Mouse (Mus musculus) monocyte, adult 5-6 weeks (primary cell): ENCODE results near the gene Slc4a11. TPM values are rescaled to one million over a fixed set of nuclear protein-coding genes. Genes with fewer than 3 reads are reported as not detected.

Source experiments
- ATAC-seq: fragments of 153-309, 156-312 bp; replicated peaks from 2 replicates; pipeline ENCODE4 v1.8.0; 2017; ENCODE audit warnings: mild to moderate bottlenecking; ENCODE audit not compliant: low TSS enrichment, insufficient number of reproducible peaks, severe bottlenecking, poor library complexity, low FRiP score
- total RNA-seq: library from RNA; stranded (forward); fragments of 200-1000, 200-491, 200-594 nt; gene quantifications from 3 replicates; pipeline ENCODE4 v1.2.3, GENCODE M21; 2017

Gene Slc4a11
- total RNA-seq, result not detected in 3 replicates

DNA sequence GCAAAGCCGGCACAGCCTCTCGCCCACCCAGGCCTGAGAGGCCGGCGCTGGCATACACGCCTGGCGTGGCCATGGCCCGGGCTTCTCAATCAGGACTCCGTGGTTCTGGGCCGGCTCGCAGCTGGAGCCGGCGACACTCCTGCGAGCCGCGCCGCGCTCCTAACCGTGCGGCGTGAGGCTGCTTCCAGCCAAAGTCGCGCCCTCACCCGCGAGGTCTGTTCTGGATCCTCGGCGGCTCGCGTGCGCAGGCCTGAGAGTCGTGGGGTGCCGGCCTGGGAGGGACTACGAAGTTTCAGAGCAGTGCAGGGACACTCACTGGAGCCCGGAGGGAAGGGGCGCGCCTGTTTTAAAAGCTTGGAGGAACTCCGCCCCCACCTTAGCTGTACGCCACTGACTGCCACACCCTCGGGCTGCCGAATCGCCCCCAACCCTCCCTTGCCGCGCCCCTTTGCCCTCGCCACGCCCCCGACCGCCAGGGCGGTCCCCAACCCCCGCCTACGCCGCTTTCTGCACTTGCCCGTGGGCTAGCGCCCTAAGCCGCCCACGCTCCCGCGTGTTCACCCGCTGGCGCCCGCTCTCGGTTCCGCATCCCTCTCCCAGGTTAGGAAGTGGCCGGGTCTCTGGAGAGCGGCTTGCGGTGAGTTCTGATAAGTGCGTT is at the start of gene Slc4a11:
TSS of gene Slc4a11 (minus strand) at position 367 of the 658 bp plus-strand sequence.
- ATAC-seq, result no peak

DNA sequence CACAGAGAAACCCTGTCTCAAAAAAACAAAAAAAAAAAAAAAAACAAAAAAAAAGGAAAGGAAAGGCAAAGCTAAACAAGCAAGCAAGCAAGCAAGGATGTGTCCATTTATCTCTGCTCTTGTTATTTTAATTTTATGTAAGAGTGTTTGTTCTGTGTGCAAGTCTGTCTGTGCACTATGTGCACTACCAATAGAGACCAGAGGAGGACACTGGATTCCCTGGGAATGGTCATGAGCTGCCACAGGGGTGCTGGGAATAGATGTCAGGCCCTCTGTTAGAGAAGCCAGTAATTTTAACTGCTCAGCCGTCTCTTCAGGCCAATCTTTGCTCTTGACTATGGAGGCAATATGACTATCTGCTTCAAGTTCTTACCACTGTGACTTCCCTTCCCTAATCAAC is 46.3 kb upstream of the Slc4a11 start:
- ATAC-seq, result no peak

GRCm38 (mm10) chr2:130740096-130740495 is 42.8 kb upstream of the Slc4a11 start:
- ATAC-seq, result no peak

DNA sequence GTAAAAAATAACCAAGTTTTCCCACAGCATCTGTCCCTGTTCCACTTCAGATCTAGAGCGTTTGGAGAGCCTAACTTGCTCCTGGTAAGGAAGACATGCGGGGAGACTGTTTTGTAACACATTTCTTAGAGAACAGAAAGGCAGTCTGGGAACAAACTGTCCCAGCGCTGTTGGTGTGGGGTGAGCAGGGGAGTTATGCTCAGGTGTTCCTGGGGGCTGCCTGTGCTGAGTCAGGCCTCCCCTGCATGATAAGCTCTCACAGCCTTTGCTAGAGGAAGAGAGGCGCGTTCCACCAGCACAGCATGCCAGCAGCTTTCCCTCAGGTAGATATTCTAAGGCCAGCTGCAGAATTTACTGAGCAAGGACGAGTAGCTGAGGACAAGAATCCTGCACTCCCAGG is 40.7 kb upstream of the Slc4a11 start:
- no peak for ATAC-seq

DNA sequence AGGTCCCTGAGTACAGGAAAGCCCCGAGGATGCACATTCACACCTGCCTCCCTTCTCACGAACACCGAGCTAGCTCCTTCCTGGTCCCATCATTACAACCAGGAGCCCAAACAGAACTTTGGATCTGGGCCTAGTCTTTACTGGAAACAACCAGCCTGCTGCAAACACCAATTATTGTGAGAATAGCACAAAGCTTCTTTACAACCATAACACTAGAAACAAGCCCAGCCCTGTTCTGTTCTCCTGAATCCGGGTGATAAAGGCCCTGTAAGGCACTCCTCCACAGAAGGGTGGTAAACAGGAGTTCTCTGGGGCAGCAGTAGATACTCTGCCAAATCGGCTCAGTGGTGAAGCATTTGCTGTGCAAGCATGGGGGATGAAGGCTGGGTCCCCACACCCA is 38.0 kb upstream of the Slc4a11 start:
- ATAC-seq, result no peak

GRCm38 (mm10) chr2:130733444-130733843 is 36.1 kb upstream of the Slc4a11 start:
- ATAC-seq, result no peak

DNA sequence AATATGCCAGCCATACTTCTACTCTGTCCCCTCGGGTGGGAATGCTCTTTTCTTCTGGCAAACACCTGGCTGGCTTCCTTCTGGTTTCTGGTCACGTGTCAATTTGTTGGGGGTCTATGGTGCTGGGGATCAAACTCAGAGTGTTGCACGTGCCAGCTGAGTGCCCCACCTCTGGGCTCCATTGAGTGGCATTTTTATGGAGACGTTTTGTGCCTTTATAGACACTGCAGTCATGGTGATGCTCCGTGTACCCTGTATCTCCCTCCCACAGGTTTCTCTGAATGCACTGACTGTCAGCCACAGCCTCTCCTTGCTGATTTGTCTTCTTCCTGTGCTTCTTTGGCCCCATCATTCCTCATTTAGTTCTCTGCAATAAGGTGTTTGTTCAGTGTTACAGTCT is 34.5 kb upstream of the Slc4a11 start:
- ATAC-seq, result no peak

- ATAC-seq, result peak; percentile 88
Measured at GRCm38 (mm10) chr2:130730746-130731145, 33.4 kb upstream of the Slc4a11 start.

GRCm38 (mm10) chr2:130728906-130729585 is 31.7 kb upstream of the Slc4a11 start:
- ATAC-seq, result no peak

DNA sequence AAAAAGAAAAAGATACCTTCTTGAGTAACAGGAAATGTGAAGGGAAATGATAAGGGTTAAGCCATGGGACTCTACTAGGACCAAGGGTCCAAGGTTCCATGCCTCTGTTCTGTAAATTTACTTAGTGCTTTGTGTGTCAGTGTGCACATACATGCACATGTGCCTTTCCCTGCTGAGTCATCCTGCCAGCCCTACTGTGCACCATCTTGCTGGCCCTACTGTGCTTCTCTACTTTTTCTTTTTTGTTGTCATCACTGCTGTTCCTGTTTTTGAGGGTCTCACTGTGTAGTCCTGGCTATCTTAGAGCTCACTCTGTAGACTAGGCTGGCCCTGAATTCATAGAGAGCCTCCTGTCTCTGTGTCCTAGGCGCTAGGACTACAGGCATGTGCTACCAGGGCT is 30.4 kb upstream of the Slc4a11 start:
- ATAC-seq, result no peak

DNA sequence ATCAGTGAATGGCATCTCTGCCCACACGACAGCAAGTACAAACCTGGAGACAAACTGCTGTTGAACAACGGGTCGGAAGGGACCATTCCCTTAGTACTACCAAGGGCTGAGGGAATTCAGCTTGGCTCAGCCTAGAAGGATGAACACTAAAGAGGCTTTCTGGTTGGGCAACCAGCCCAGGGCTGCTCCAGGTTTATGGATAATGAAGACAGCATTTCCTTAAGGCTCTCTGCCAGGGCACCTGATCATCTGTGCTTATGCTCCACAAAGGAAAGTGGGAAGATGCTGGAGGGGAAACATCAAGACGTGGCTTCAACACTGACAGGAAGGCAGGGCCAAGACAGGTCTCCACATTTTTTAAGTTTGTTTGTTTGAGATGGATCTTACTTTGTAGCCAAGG is 27.1 kb upstream of the Slc4a11 start:
- no peak for ATAC-seq

DNA sequence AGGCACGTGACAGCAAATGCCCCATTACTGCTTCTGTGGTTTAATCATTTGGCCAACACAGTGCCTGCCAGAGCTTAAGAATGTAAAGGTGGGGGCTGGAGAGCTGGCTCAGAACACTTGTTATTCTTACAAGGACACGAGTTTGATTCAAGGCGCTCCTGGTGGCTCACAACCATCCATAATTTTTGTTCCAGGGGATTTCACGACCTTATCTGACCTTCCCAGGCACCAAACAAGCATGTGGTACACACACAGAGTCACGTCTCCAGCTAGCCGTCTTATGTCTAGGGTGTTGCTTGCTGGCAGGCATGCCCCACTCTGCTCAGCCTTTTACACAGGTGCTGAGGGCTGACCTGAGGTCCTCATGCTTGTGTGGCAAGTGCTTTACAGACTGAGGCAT is 20.6 kb upstream of the Slc4a11 start:
- no peak for ATAC-seq

DNA sequence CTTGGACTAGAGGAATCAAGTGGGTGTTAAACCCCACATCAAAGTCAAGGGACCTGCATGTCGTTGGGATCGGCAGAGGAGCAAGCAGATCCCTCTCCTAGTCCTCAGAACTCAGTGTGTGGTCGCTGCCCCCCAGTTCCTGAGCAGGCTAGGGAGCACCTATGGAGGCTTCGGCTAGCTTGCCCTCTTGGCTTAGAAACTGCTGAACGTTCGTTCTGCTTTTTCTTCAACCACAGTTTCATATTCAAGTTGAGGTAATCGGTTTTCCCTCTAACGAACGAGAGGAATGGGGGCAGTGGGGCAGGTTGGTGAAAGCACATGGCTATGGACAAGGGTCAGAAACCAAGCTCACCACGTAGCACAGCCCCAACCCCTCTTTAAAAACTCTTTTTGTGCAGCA is 9.7 kb upstream of the Slc4a11 start:
- ATAC-seq, result no peak

- no peak for ATAC-seq
Measured at GRCm38 (mm10) chr2:130706602-130707001, 9.3 kb upstream of the Slc4a11 start.

DNA sequence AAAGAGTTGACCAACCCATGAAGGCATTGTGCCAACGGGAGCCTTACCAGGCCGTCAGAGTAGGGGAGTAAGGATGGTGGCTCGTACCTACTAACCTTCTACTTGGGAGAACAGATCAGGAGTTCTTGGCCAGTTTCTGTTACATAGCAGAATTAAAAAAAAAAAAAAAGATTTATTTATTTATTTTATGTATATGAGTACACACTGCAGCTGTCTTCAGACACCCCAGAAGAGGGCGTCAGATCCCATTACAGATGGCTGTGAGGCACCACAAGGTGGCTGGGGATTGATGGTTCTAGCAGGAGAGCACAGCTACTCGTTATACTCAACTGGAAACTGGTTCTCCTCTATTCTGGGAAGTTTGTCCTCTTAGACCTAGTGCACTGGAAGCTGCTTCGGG is 7.9 kb upstream of the Slc4a11 start:
- no peak for ATAC-seq

GRCm38 (mm10) chr2:130704040-130705001 is 7.0 kb upstream of the Slc4a11 start:
- ATAC-seq, result no peak

- ATAC-seq, result no peak
Measured at GRCm38 (mm10) chr2:130697821-130698266, 525 bp upstream of the Slc4a11 start.

- peak; percentile 18; the same call in 1 of the 2 replicates for ATAC-seq
Measured at GRCm38 (mm10) chr2:130696700-130697152, 593 bp downstream of the Slc4a11 start.

GRCm38 (mm10) chr2:130693563-130693962 is 3.8 kb downstream of the Slc4a11 start:
- no peak for ATAC-seq
